Mouse (Mus musculus): ENCODE results near the gene Ube2g1. TPM values are rescaled to one million over a fixed set of nuclear protein-coding genes. Genes with fewer than 3 reads are reported as not detected.

Gene Ube2g1
- polyA plus RNA-seq, 1 experiment from 2014 or later = 44.9 TPM

DNA sequence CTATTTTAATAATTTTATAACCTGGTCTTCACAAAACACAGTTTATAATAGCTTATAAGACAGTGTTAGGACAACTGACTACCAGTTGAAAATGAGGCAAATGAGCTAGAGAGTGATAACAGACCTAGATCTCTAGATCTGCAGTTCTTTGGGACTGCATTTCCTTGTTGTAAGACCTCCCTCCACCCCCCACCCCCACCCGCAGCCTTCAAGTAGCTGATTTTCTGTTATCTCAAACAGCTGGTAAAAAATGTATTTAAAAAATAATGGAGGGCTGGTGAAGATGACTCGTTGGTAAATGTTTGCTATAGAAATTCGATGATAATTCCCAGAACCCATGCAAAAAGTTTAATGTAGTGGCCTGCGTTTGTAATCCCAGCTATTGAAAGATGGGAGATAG, 57.6 kb downstream of the Ube2g1 start:
- H3K27ac ChIP-seq (ENCODE audit: low read length) = no peak overlapping the region
- DNase-seq (ENCODE audit: low spot score) (no peak), ATAC-seq (no peak)
- TF ChIP-seq CTCF (IDR thresholded peaks at IDR 0.05) = no peak
- TF ChIP-seq EP300 (IDR thresholded peaks at IDR 0.05) = no peak
- no peaks in the 10 kb centered on the region for H3K4me1 ChIP-seq (ENCODE audit: insufficient read depth, low read depth, low read length)
- no peak overlapping the region for H3K4me3 ChIP-seq (ENCODE audit: low read depth, low read length)
- no peaks in the 10 kb centered on the region for H3K9me3 ChIP-seq (ENCODE audit: low read length)
- no peaks in the 10 kb centered on the region for H3K27me3 ChIP-seq (replicated peaks; ENCODE audit: insufficient read depth, low read length)
- no peak overlapping the region for H3K4me2 ChIP-seq (replicated peaks; ENCODE audit: low read depth, low read length)
- no peak overlapping the region for H3K9ac ChIP-seq (replicated peaks; ENCODE audit: low read depth)
- H3K36me3 ChIP-seq (ENCODE audit: insufficient read depth, low read length) = no peaks in the 10 kb centered on the region
- WGBS = 81% methylated on average over 4 of the region's 4 CpGs

DNA sequence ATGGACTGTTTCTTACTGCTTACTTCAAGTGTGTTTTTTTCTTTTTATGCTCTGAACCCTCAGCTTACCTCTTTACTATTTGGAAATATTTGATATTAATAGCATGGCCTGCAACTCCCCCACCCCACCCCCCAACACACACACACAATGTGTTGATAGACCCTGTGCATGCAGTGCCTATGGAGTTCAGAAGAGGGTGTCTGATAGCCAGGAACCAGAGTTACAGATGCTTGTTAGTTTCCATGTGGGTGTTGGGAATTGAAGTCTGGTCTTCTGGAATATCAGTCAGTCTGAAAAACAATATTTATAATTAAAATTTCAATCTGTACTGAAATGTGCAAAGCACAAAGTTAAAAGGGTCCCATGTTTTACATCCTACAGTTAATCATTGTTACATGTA, 63.6 kb downstream of the Ube2g1 start:
- TF ChIP-seq CTCF (IDR thresholded peaks at IDR 0.05) (no peak), EP300 (IDR thresholded peaks at IDR 0.05) (no peak)
- H3K4me1 ChIP-seq (ENCODE audit: insufficient read depth, low read depth, low read length) = no peaks in the 10 kb centered on the region
- H3K27ac ChIP-seq (ENCODE audit: low read length) = no peak overlapping the region
- H3K27me3 ChIP-seq (replicated peaks; ENCODE audit: insufficient read depth, low read length) = no peaks in the 10 kb centered on the region
- H3K9me3 ChIP-seq (ENCODE audit: low read length) = no peaks in the 10 kb centered on the region
- H3K4me2 ChIP-seq (replicated peaks; ENCODE audit: low read depth, low read length) = no peak overlapping the region
- no peaks in the 10 kb centered on the region for H3K36me3 ChIP-seq (ENCODE audit: insufficient read depth, low read length)
- DNase-seq (ENCODE audit: low spot score) = no peak
- no peak for ATAC-seq
- no peak overlapping the region for H3K4me3 ChIP-seq (ENCODE audit: low read depth, low read length)
- H3K9ac ChIP-seq (replicated peaks; ENCODE audit: low read depth) = no peak overlapping the region

DNA sequence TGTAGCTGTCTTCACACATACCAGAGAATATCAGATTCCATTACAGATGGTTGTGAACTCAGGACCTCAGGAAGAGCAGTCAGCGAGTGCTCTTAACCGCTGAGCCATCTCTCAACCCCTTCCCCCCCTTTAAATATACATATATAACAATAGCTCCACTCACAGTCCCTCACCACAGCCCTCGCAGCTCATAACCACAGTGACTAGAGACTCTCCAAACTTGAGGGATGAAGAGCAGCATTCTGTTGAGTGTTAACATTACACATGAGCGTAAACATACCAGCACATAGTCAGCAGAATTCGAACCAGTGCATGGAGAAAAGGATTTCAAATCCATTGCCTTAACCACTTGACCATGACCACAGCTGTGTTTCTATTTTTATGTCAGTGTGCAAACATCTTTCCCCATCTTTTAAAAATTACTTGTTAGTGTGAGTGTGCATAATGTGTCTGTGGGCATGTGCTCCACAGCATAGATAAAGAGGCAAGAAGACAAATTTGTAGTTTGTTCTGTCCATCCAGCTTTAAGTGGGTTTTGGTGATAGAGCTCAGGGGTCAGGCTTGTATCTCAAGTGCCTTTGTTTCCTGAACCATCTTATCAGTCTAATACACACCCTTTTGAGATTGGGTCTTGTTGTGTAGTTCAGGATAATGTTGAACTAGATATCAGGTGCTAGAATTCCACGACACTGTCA, 64.4 kb downstream of the Ube2g1 start:
- H3K4me1 ChIP-seq (ENCODE audit: insufficient read depth, low read depth, low read length) = no peaks in the 10 kb centered on the region
- TF ChIP-seq EP300 (IDR thresholded peaks at IDR 0.05) (no peak), CTCF (IDR thresholded peaks at IDR 0.05) (no peak)

DNA sequence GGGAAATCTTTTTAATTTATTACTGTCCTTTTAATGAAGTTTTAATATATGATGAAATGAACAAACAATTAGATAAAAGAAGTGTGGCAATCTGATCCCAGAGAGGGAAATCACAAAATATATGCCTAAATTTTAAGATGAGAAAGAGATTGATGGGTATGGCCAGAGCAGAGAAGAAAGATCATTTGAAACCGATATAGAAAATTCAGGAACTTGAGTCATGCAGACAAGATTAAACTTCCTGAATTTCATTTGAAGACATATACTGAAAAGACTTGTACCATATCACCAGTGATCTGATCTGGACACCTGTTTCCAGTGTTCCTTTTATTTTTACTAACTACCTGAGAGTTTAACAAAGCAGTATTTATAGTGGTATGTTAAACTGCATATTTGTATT, 65.4 kb downstream of the Ube2g1 start:
- H3K27ac ChIP-seq (ENCODE audit: low read length) = no peak overlapping the region
- no peak overlapping the region for H3K4me2 ChIP-seq (replicated peaks; ENCODE audit: low read depth, low read length)
- ATAC-seq (no peak), DNase-seq (ENCODE audit: low spot score) (no peak)
- 69% methylated on average over 1 of the region's 1 CpGs for WGBS
- no peak for TF ChIP-seq CTCF (IDR thresholded peaks at IDR 0.05)
- no peak for TF ChIP-seq EP300 (IDR thresholded peaks at IDR 0.05)
- H3K4me1 ChIP-seq (ENCODE audit: insufficient read depth, low read depth, low read length) = no peaks in the 10 kb centered on the region
- no peak overlapping the region for H3K4me3 ChIP-seq (ENCODE audit: low read depth, low read length)
- H3K9ac ChIP-seq (replicated peaks; ENCODE audit: low read depth) = no peak overlapping the region
- no peaks in the 10 kb centered on the region for H3K36me3 ChIP-seq (ENCODE audit: insufficient read depth, low read length)
- H3K27me3 ChIP-seq (replicated peaks; ENCODE audit: insufficient read depth, low read length) = no peaks in the 10 kb centered on the region
- no peaks in the 10 kb centered on the region for H3K9me3 ChIP-seq (ENCODE audit: low read length)

More for the DNA sequence above, 64.4 kb downstream of the Ube2g1 start:
- Histone ChIP-seq H3K9me3 (ENCODE audit: low read length) (no peaks in the 10 kb centered on the region), H3K4me2 (replicated peaks; ENCODE audit: low read depth, low read length) (no peak overlapping the region), H3K9ac (replicated peaks; ENCODE audit: low read depth) (no peak overlapping the region), H3K36me3 (ENCODE audit: insufficient read depth, low read length) (no peaks in the 10 kb centered on the region), H3K27me3 (replicated peaks; ENCODE audit: insufficient read depth, low read length) (no peaks in the 10 kb centered on the region), H3K27ac (ENCODE audit: low read length) (no peak overlapping the region), H3K4me3 (ENCODE audit: low read depth, low read length) (no peak overlapping the region)
- no peak for ATAC-seq
- no peak for DNase-seq (ENCODE audit: low spot score)
- WGBS = 45% methylated on average over 6 of the region's 6 CpGs

DNA sequence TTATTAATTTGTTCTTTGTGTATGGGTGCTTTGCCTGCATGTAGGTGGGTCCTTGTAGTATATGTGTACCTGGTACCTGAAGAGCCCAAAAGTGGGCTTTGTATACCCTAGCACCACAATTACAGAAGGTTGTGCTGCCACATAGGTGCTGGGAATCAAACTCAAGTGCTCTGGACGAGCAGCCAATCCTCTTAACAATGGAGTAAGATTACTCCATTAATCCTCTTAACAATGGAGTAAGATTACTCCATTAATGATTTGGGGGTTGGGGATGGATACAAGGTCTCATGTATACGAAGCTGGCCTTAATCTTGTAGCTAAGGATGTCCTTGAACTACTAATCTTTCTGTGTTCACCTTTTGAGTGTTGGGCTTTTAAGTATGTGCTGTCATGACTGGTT, 68.2 kb downstream of the Ube2g1 start:
- TF ChIP-seq CTCF (IDR thresholded peaks at IDR 0.05) (no peak), EP300 (IDR thresholded peaks at IDR 0.05) (no peak)
- Histone ChIP-seq H3K27me3 (replicated peaks; ENCODE audit: insufficient read depth, low read length) (no peaks in the 10 kb centered on the region), H3K4me2 (replicated peaks; ENCODE audit: low read depth, low read length) (no peak overlapping the region), H3K4me1 (ENCODE audit: insufficient read depth, low read depth, low read length) (no peaks in the 10 kb centered on the region), H3K4me3 (ENCODE audit: low read depth, low read length) (no peak overlapping the region), H3K36me3 (ENCODE audit: insufficient read depth, low read length) (no peaks in the 10 kb centered on the region), H3K27ac (ENCODE audit: low read length) (no peak overlapping the region), H3K9ac (replicated peaks; ENCODE audit: low read depth) (no peak overlapping the region), H3K9me3 (ENCODE audit: low read length) (no peaks in the 10 kb centered on the region)
- no peak for ATAC-seq
- 83% methylated on average over 2 of the region's 2 CpGs for WGBS
- no peak for DNase-seq (ENCODE audit: low spot score)

DNA sequence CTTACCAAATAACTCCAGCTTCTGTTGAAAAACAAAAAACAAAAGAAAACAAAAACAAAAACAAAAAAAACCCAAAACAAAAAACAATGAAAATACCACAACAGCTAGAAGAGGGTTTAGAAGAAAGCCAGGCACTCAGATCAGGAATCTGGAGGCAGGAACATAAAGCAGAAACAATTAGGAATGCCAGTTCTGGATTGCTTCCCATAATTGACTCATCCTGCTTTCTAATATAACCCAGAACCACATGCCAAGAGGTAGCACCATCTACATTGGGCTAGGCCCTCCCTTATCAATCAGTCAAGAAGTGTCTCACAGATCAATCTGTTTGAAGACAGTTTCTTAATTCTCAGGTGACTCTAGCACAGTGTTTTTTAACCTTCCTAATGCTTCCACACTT, 73.6 kb downstream of the Ube2g1 start:
- no peak for ATAC-seq
- Histone ChIP-seq H3K4me2 (replicated peaks; ENCODE audit: low read depth, low read length) (no peak overlapping the region), H3K4me3 (ENCODE audit: low read depth, low read length) (no peak overlapping the region), H3K4me1 (ENCODE audit: insufficient read depth, low read depth, low read length) (no peaks in the 10 kb centered on the region), H3K9ac (replicated peaks; ENCODE audit: low read depth) (no peak overlapping the region), H3K9me3 (ENCODE audit: low read length) (no peaks in the 10 kb centered on the region), H3K27me3 (replicated peaks; ENCODE audit: insufficient read depth, low read length) (no peaks in the 10 kb centered on the region), H3K36me3 (ENCODE audit: insufficient read depth, low read length) (peaks cover 2% of the 10 kb centered on the region; the same call in 1 of the 2 replicates), H3K27ac (ENCODE audit: low read length) (no peak overlapping the region)
- DNase-seq (ENCODE audit: low spot score) = no peak
- no peak for TF ChIP-seq EP300 (IDR thresholded peaks at IDR 0.05)

DNA sequence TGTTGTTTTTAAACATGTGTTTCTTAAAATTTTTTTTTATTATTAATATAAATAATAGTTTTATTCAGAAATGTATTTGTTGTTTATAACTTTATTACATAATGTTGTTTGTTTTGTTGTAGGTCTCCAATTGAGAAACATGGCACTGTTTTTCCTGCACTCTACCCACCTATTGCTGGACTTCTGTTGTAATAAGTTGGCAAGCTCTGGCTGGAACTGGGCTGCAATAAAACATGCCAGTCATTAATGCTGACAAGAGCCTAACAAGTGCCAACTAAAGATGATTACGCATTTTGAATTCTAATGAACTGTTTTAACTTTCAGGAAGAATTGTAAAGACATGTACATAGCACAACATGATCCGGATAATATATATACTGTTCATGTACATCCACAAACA, 76.3 kb downstream of the Ube2g1 start:
- Histone ChIP-seq H3K36me3 (ENCODE audit: insufficient read depth, low read length) (peaks cover 2% of the 10 kb centered on the region; the same call in 1 of the 2 replicates), H3K4me2 (replicated peaks; ENCODE audit: low read depth, low read length) (no peak overlapping the region), H3K4me1 (ENCODE audit: insufficient read depth, low read depth, low read length) (no peaks in the 10 kb centered on the region), H3K9ac (replicated peaks; ENCODE audit: low read depth) (no peak overlapping the region), H3K27me3 (replicated peaks; ENCODE audit: insufficient read depth, low read length) (no peaks in the 10 kb centered on the region), H3K27ac (ENCODE audit: low read length) (no peak overlapping the region), H3K4me3 (ENCODE audit: low read depth, low read length) (no peak overlapping the region), H3K9me3 (ENCODE audit: low read length) (no peaks in the 10 kb centered on the region)
- TF ChIP-seq EP300 (IDR thresholded peaks at IDR 0.05) (no peak), CTCF (IDR thresholded peaks at IDR 0.05) (no peak)
- 91% methylated on average over 2 of the region's 2 CpGs for WGBS
- ATAC-seq (no peak), DNase-seq (ENCODE audit: low spot score) (no peak)
